Mouse (Mus musculus): ENCODE measurements at regions not wholly inside any gene's neighbourhood (a gene's known extent, or its start where the extent isn't known, plus 50 kb on each side); places are given as distances from the start of the nearest gene placed in this dataset.

DNA sequence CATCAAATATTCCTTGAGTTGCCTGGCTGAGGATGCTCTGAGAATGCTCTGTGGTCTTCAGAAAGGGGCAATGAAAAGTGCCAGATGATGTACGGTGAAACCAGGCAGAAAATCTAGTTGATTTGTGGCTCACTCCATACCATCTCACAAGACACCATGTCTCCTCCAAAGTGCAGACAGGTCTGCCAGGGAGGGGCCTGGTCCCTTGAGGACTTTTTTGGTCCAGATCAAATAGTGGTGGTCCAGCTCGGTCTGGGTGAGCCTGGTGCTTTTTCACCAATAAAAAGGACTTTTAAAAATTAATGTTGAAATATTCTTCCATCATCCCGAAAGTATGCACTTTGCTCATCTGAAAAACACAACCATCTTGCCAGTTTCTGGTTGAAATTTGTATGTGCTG lies 224.2 kb downstream of the Cog6 start:
- TF ChIP-seq CTCF (IDR thresholded peaks at IDR 0.05; ENCODE audit: insufficient read depth, low read depth, low read length): no peak
- TF ChIP-seq POLR2A (IDR thresholded peaks at IDR 0.05; ENCODE audit: insufficient read depth, low read depth, low read length): no peak

All from olfactory bulb, adult 2 months (tissue).